Mouse (Mus musculus): ENCODE measurements around the gene Tmem269. TPM values are rescaled to one million over a fixed set of nuclear protein-coding genes. Genes with fewer than 3 reads are reported as not detected.

Gene Tmem269
- polyA plus RNA-seq, 1 experiment from 2014 or later = 0.07 TPM

GRCm38 (mm10) chr4:119204672-119205071 lies 13.3 kb downstream of the Tmem269 start:
- Histone ChIP-seq H3K4me3 (ENCODE audit: low read depth, low read length) (no peak overlapping the region), H3K27ac (replicated peaks) (no peak overlapping the region), H3K4me2 (replicated peaks; ENCODE audit: low read depth) (no peak overlapping the region), H3K4me1 (replicated peaks; ENCODE audit: control insufficient read depth, insufficient read depth) (no peaks in the 10 kb centered on the region), H3K9ac (ENCODE audit: low read length) (no peak overlapping the region), H3K36me3 (ENCODE audit: control insufficient read depth, insufficient read depth, low read length) (no peaks in the 10 kb centered on the region), H3K27me3 (ENCODE audit: control insufficient read depth, insufficient read depth, low read length) (no peaks in the 10 kb centered on the region), H3K9me3 (ENCODE audit: control insufficient read depth, low read length) (no peaks in the 10 kb centered on the region)
- DNase-seq (ENCODE audit: low spot score) (peak; percentile 67), ATAC-seq (ENCODE audit: low FRiP score, low TSS enrichment) (peak; percentile 55; the same call in 1 of the 2 replicates)
- 19% methylated on average over 8 of the region's 8 CpGs for WGBS
- TF ChIP-seq CTCF (IDR thresholded peaks at IDR 0.05; ENCODE audit: low read depth) (peak; percentile 94), EP300 (optimal IDR thresholded peaks at IDR 0.05) (no peak)

GRCm38 (mm10) chr4:119198105-119198504 lies 19.9 kb downstream of the Tmem269 start:
- Histone ChIP-seq H3K9me3 (ENCODE audit: control insufficient read depth, low read length) (no peaks in the 10 kb centered on the region), H3K27me3 (ENCODE audit: control insufficient read depth, insufficient read depth, low read length) (no peaks in the 10 kb centered on the region), H3K4me1 (replicated peaks; ENCODE audit: control insufficient read depth, insufficient read depth) (peaks cover 2% of the 10 kb centered on the region; the same call in 1 of the 2 replicates), H3K4me2 (replicated peaks; ENCODE audit: low read depth) (no peak overlapping the region), H3K27ac (replicated peaks) (no peak overlapping the region), H3K9ac (ENCODE audit: low read length) (no peak overlapping the region), H3K4me3 (ENCODE audit: low read depth, low read length) (no peak overlapping the region), H3K36me3 (ENCODE audit: control insufficient read depth, insufficient read depth, low read length) (no peaks in the 10 kb centered on the region)
- ATAC-seq (ENCODE audit: low FRiP score, low TSS enrichment) (no peak), DNase-seq (ENCODE audit: low spot score) (no peak)
- WGBS = 78% methylated on average over 6 of the region's 6 CpGs
- TF ChIP-seq EP300 (optimal IDR thresholded peaks at IDR 0.05) (no peak), CTCF (IDR thresholded peaks at IDR 0.05; ENCODE audit: low read depth) (no peak)

GRCm38 (mm10) chr4:119195582-119196320 lies 22.3 kb downstream of the Tmem269 start:
- peak overlapping the region; percentile 85 for H3K9ac ChIP-seq (ENCODE audit: low read length)
- H3K9me3 ChIP-seq (ENCODE audit: control insufficient read depth, low read length) = no peaks in the 10 kb centered on the region
- H3K4me3 ChIP-seq (ENCODE audit: low read depth, low read length) = peak overlapping the region; percentile 82
- DNase-seq (ENCODE audit: low spot score) = no peak
- H3K27me3 ChIP-seq (ENCODE audit: control insufficient read depth, insufficient read depth, low read length) = no peaks in the 10 kb centered on the region
- peak overlapping the region; percentile 73 for H3K4me2 ChIP-seq (replicated peaks; ENCODE audit: low read depth)
- ATAC-seq (ENCODE audit: low FRiP score, low TSS enrichment) = 0 out of 2 replicates have a peak, but pooled peaks have one; percentile 5
- H3K4me1 ChIP-seq (replicated peaks; ENCODE audit: control insufficient read depth, insufficient read depth) = peaks cover 2% of the 10 kb centered on the region; the same call in 1 of the 2 replicates
- H3K36me3 ChIP-seq (ENCODE audit: control insufficient read depth, insufficient read depth, low read length) = no peaks in the 10 kb centered on the region
- no peak for TF ChIP-seq EP300 (optimal IDR thresholded peaks at IDR 0.05)
- TF ChIP-seq CTCF (IDR thresholded peaks at IDR 0.05; ENCODE audit: low read depth) = no peak
- peak overlapping the region; percentile 78 for H3K27ac ChIP-seq (replicated peaks)
- 7% methylated on average over 18 of the region's 18 CpGs for WGBS

GRCm38 (mm10) chr4:119194909-119195581 lies 23.0 kb downstream of the Tmem269 start, which contains the start of gene Svbp:
Svbp (plus strand) TSS chr4:119195306.
- peaks cover 2% of the 10 kb centered on the region; the same call in 1 of the 2 replicates for H3K4me1 ChIP-seq (replicated peaks; ENCODE audit: control insufficient read depth, insufficient read depth)
- ATAC-seq (ENCODE audit: low FRiP score, low TSS enrichment) (peak; percentile 98), DNase-seq (ENCODE audit: low spot score) (peak; percentile 98)
- H3K4me3 ChIP-seq (ENCODE audit: low read depth, low read length) = peak within 1 kb of the TSS; percentile 82
- no peaks in the 10 kb centered on the region for H3K9me3 ChIP-seq (ENCODE audit: control insufficient read depth, low read length)
- peak within 1 kb of the TSS; percentile 78 for H3K27ac ChIP-seq (replicated peaks)
- peak within 1 kb of the TSS; percentile 73 for H3K4me2 ChIP-seq (replicated peaks; ENCODE audit: low read depth)
- peak within 1 kb of the TSS; percentile 85 for H3K9ac ChIP-seq (ENCODE audit: low read length)
- no peaks in the 10 kb centered on the region for H3K36me3 ChIP-seq (ENCODE audit: control insufficient read depth, insufficient read depth, low read length)
- H3K27me3 ChIP-seq (ENCODE audit: control insufficient read depth, insufficient read depth, low read length) = no peaks in the 10 kb centered on the region
- 1% methylated on average over 34 of the region's 47 CpGs for WGBS
- TF ChIP-seq EP300 (optimal IDR thresholded peaks at IDR 0.05) (no peak), CTCF (IDR thresholded peaks at IDR 0.05; ENCODE audit: low read depth) (no peak)

- Histone ChIP-seq H3K9me3 (ENCODE audit: control insufficient read depth, low read length) (no peaks in the 10 kb centered on the region), H3K27me3 (ENCODE audit: control insufficient read depth, insufficient read depth, low read length) (no peaks in the 10 kb centered on the region), H3K9ac (ENCODE audit: low read length) (no peak overlapping the region), H3K4me3 (ENCODE audit: low read depth, low read length) (no peak overlapping the region), H3K36me3 (ENCODE audit: control insufficient read depth, insufficient read depth, low read length) (no peaks in the 10 kb centered on the region), H3K4me1 (replicated peaks; ENCODE audit: control insufficient read depth, insufficient read depth) (peaks cover 2% of the 10 kb centered on the region; the same call in 1 of the 2 replicates), H3K4me2 (replicated peaks; ENCODE audit: low read depth) (no peak overlapping the region), H3K27ac (replicated peaks) (no peak overlapping the region)
- ATAC-seq (ENCODE audit: low FRiP score, low TSS enrichment) = no peak
- no peak for DNase-seq (ENCODE audit: low spot score)
- TF ChIP-seq CTCF (IDR thresholded peaks at IDR 0.05; ENCODE audit: low read depth) (no peak), EP300 (optimal IDR thresholded peaks at IDR 0.05) (no peak)
- 88% methylated on average over 4 of the region's 4 CpGs for WGBS
Measured at GRCm38 (mm10) chr4:119192757-119193156, 25.3 kb downstream of the Tmem269 start.
